Mouse (Mus musculus) hindbrain, embryonic 15.5 days (tissue): Measurements from ENCODE around the gene Igf2bp2. TPM values are rescaled to one million over a fixed set of nuclear protein-coding genes. Genes with fewer than 3 reads are reported as not detected.

Source experiments
- ATAC-seq: fragments of 200-750 bp; cut with Nextera tagmentation; 2 replicates; pipeline ENCODE4 v1.8.0; 2017; ENCODE audit warnings: low read depth, moderate number of reproducible peaks, moderate TSS enrichment; ENCODE audit not compliant: low FRiP score
- H3K27ac ChIP-seq: fragments of 300-500 bp; sonication (generic); replicated peaks from 2 replicates; pipeline ENCODE4 v1.5.1; 2015; ENCODE audit warnings: mild to moderate bottlenecking, inconsistent platforms
- H3K27me3 ChIP-seq: fragments of 300-500 bp; sonication (generic); 2 replicates; pipeline ENCODE4 v1.6.1; 2015; ENCODE audit warnings: control low read depth, inconsistent platforms
- H3K36me3 ChIP-seq: fragments of 300-500 bp; sonication (generic); 2 replicates; pipeline ENCODE4 v1.6.1; 2015; ENCODE audit warnings: control low read depth, inconsistent platforms
- H3K4me1 ChIP-seq: fragments of 300-500 bp; sonication (generic); replicated peaks from 2 replicates; pipeline ENCODE4 v1.6.1; 2015; ENCODE audit warnings: control low read depth, inconsistent platforms
- H3K4me2 ChIP-seq: fragments of 300-500 bp; sonication (generic); 2 replicates; pipeline ENCODE4 v1.6.1; 2015; ENCODE audit warnings: moderate library complexity, mild to moderate bottlenecking, inconsistent platforms
- H3K4me3 ChIP-seq: fragments of 300-500 bp; sonication (generic); 2 replicates; pipeline ENCODE4 v1.5.1; 2015; ENCODE audit warnings: mild to moderate bottlenecking, inconsistent platforms
- H3K9ac ChIP-seq: fragments of 300-500 bp; sonication (generic); 2 replicates; pipeline ENCODE4 v1.6.1; 2015; ENCODE audit warnings: inconsistent platforms
- H3K9me3 ChIP-seq: fragments of 300-500 bp; sonication (generic); 2 replicates; pipeline ENCODE4 v1.6.1; 2016; ENCODE audit warnings: control low read depth, inconsistent platforms
- WGBS: fragments of 180-500 bp; shearing (Covaris S2); methylation state at CpG from one replicate; pipeline ENCODE4 v1.1.7; 2015; 5-methylcytosine and 5-hydroxymethylcytosine counted together
- polyA plus RNA-seq: library from polyadenylated mRNA; unstranded; fragments of >200 nt; fragmentation: Nextera tagmentation; extraction: Ambion mirVana; gene quantifications from 2 replicates; pipeline ENCODE4 v1.2.1, GENCODE M21; 2015

Igf2bp2 gene
- polyA plus RNA-seq, result 18.6 and 20.3 TPM in 2 replicates

DNA sequence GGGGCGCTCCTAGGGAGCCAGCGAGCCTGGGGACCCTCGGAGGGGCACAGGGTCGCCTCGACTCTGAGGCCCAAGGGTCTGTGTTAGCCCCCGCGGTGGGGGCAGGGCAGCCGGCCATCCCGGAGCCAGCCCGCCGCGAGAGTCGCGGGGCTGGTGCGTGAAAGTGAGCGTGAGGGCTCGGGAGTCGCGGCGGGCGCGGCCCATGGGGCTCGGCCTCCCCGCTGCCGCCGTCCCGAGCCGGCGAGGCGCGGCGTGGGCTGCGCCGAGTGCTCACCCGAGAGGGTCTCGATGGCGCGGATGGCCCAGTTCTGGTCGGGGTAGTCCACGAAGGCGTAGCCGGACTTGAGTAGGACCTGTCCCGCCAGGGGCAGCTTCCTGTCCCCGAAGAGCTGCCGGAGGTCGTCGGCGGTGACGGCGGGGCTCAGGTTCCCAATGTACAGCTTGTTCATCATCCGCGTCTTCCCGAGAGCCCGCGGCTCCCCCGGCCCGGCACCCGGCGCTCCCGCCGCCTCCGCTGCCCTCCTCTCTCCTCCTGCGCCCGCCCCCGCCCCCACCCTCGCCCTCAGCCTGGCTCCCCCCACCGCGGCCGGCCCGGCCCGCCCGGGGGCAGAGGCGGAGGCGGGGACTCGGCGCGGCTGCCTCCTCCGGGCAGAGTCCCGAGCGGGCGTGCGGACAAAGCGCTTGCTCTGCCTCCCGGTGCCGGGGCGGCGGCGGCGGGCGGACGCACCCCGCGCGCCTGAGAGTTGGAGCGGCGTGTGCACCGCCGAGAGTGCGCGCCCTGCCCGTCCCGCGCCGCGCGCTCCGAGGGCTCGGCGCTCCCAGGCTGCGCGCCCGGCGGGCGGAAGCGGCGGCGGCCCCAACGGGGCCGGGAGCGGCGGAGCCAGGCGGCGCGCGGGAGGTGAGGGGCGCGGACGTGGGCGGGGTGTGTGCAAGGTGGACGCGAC lies at the start of gene Igf2bp2:
Gene Igf2bp2 (minus strand): TSS at position 788 of the 944 bp plus-strand sequence.
- Histone ChIP-seq H3K9ac (peak within 1 kb of the TSS; percentile 82), H3K27ac (peak within 1 kb of the TSS; percentile 78), H3K4me1 (peaks cover 26% of the 10 kb centered on the region), H3K4me3 (peak within 1 kb of the TSS; percentile 100), H3K9me3 (no peaks in the 10 kb centered on the region), H3K4me2 (peak within 1 kb of the TSS; percentile 93), H3K36me3 (no peaks in the 10 kb centered on the region), H3K27me3 (no peaks in the 10 kb centered on the region)
- ATAC-seq, result peak; percentile 78
- WGBS, result under 1% methylated on average over 96 of the region's 131 CpGs

DNA sequence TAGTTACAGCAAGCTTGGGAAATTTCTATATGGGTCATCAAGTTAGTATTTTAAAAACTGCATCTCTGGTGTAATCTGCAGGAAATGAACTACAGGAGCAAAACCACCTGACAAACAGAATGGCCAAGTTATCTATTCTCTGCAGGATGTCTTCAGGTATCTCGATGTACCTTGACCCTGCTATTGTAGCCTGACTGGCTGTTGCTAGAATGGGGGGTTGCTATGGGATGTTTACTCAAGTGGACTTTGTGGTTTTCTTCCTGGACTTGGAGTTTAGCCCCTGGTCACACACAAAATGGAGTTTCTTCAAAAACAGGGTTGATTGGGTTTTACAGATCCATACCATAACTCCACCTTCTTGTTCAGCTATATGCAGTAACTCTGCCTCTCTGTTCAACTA lies 40.4 kb upstream of the Igf2bp2 start:
- no peak for ATAC-seq
- WGBS, result 96% methylated on average over 1 of the region's 1 CpGs
- Histone ChIP-seq H3K36me3 (no peaks in the 10 kb centered on the region), H3K4me2 (no peak overlapping the region), H3K4me3 (no peak overlapping the region), H3K9ac (no peak overlapping the region), H3K27ac (no peak overlapping the region), H3K4me1 (no peaks in the 10 kb centered on the region), H3K9me3 (no peaks in the 10 kb centered on the region), H3K27me3 (no peaks in the 10 kb centered on the region)

DNA sequence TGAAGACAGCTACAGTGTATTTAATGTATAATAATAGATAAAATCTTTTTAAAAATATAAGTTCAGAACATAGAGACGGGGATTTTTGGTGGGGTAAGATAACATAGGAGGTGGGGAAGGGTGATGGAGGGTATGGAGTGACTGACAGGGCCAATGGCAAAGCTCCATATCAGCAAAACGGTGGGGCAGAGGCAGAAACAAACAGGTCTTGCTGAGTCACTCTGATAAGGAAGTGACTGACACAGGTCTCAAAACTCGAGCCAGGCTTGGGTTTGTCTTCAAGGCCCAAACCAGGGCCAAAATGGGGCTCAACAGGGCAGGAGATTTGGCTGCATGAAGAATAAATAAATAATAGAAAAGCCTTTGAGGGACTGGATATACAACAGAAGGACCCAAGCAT lies 38.8 kb upstream of the Igf2bp2 start:
- no peak overlapping the region for H3K4me2 ChIP-seq
- no peak overlapping the region for H3K9ac ChIP-seq
- H3K27me3 ChIP-seq, result no peaks in the 10 kb centered on the region
- no peaks in the 10 kb centered on the region for H3K9me3 ChIP-seq
- H3K4me1 ChIP-seq, result no peaks in the 10 kb centered on the region
- WGBS, result 80% methylated on average over 3 of the region's 3 CpGs
- no peak overlapping the region for H3K4me3 ChIP-seq
- no peak overlapping the region for H3K27ac ChIP-seq
- ATAC-seq, result no peak
- no peaks in the 10 kb centered on the region for H3K36me3 ChIP-seq

DNA sequence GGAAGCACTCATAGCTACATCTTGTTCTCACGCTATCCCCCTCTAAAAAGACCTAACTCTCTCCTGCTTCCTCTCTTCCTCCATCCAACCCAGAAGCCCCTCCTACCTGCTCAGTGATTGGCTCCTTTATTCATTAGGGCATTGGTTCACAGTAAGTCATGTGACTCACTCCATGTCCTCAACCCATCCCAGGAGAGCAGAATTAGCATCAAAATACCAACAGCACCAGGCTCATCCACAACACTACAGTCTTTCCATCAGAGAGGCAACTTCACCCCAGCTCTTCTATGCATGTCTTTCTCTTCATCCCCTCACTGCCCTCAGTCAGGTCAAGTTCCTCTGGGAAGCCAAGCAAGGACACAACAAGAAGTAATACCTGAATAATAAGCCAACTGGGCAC lies 37.4 kb upstream of the Igf2bp2 start:
- Histone ChIP-seq H3K27me3 (no peaks in the 10 kb centered on the region), H3K4me3 (no peak overlapping the region), H3K4me1 (no peaks in the 10 kb centered on the region), H3K4me2 (no peak overlapping the region), H3K9ac (no peak overlapping the region), H3K36me3 (no peaks in the 10 kb centered on the region), H3K9me3 (no peaks in the 10 kb centered on the region), H3K27ac (no peak overlapping the region)
- ATAC-seq, result no peak
- WGBS, result 55% methylated on average over 1 of the region's 1 CpGs

DNA sequence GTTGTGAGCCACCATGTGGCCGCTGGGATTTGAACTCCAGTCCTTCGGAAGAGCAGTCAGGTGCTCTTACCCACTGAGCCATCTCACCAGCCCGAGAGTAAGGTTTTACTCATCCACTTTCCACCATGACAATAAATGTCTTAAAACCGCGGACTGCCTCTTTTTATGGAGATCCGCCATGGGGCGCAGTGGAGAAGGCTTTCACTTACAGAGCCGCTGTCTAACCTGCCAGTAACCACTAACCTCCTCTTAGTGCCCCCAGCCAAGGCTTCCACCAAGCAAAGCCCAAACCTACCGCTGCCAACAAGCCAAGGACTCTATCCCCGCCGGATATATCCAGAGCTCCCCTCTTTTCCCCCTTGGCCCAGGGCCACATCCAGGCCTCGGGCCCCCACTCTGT lies 24.3 kb upstream of the Igf2bp2 start:
- Histone ChIP-seq H3K9ac (no peak overlapping the region), H3K4me2 (no peak overlapping the region), H3K27ac (no peak overlapping the region), H3K4me1 (no peaks in the 10 kb centered on the region), H3K4me3 (no peak overlapping the region), H3K9me3 (no peaks in the 10 kb centered on the region), H3K36me3 (no peaks in the 10 kb centered on the region), H3K27me3 (no peaks in the 10 kb centered on the region)
- ATAC-seq, result no peak
- WGBS, result 80% methylated on average over 12 of the region's 12 CpGs

DNA sequence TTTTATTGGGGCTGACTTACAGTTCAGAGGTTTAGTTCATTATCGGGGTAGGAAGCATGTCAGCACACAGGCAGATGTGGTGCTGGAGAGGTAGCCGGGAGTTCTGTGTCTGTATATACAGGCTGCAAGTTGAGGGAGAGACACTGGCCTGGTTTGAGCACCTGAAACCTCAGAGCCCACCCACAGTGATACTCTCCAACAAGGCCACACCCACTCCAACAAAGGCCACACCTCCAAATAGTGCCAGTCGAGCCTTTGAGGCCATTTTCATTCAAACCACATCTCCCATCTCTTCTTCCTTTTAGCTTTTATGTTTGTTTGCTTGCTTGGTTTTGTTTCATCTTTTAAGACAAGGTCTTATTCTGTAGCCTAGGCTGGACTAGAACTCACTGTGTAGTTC lies 22.3 kb upstream of the Igf2bp2 start:
- WGBS, result 85% methylated on average over 3 of the region's 3 CpGs
- Histone ChIP-seq H3K27me3 (no peaks in the 10 kb centered on the region), H3K36me3 (no peaks in the 10 kb centered on the region), H3K9me3 (no peaks in the 10 kb centered on the region), H3K4me1 (no peaks in the 10 kb centered on the region), H3K9ac (no peak overlapping the region), H3K4me2 (no peak overlapping the region), H3K27ac (no peak overlapping the region), H3K4me3 (no peak overlapping the region)
- ATAC-seq, result no peak

DNA sequence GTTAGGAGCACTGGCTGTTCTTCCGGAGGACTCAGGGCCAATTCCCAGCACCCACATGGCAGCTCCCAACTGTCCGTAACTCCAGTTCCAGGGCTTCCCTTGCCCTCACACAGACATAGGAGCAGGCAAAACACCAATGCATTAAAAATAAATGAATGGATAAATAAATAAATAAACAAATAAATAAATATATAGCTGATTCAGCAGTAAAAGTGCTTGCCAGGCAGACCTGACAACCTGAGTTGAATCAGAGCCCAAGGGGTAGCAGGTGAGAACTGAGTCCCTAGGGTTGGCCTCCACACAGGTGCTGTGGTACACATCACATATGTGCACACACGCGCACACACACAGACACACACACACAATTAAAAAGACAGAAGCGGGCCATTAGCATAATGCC lies 21.0 kb upstream of the Igf2bp2 start:
- H3K4me2 ChIP-seq, result no peak overlapping the region
- no peak overlapping the region for H3K9ac ChIP-seq
- no peak overlapping the region for H3K4me3 ChIP-seq
- ATAC-seq, result no peak
- no peaks in the 10 kb centered on the region for H3K4me1 ChIP-seq
- H3K27me3 ChIP-seq, result no peaks in the 10 kb centered on the region
- no peaks in the 10 kb centered on the region for H3K9me3 ChIP-seq
- H3K27ac ChIP-seq, result no peak overlapping the region
- H3K36me3 ChIP-seq, result no peaks in the 10 kb centered on the region
- WGBS, result 97% methylated on average over 5 of the region's 5 CpGs

DNA sequence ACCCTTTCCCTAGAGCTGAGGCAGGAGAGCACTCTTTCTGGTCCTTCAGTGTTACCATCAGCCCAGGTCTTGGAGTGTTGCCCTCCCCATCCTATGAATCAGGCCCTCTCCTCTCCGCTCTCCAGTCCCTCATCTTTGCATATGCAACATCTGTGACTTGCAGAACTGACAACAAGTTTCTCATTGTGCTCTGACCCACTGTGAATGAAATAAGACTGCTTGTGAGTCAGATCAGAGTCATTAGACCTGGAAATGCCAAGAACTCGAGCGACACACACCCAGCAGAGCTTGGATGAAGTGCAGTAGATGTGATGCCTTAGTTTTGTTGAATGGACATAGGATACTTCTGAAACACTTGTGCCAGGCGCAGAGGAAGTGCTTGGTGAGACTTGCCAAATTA lies 19.2 kb upstream of the Igf2bp2 start:
- Histone ChIP-seq H3K9ac (no peak overlapping the region), H3K36me3 (no peaks in the 10 kb centered on the region), H3K4me2 (no peak overlapping the region), H3K27ac (no peak overlapping the region), H3K4me3 (no peak overlapping the region), H3K4me1 (no peaks in the 10 kb centered on the region), H3K27me3 (no peaks in the 10 kb centered on the region), H3K9me3 (no peaks in the 10 kb centered on the region)
- 82% methylated on average over 4 of the region's 4 CpGs for WGBS
- ATAC-seq, result no peak

DNA sequence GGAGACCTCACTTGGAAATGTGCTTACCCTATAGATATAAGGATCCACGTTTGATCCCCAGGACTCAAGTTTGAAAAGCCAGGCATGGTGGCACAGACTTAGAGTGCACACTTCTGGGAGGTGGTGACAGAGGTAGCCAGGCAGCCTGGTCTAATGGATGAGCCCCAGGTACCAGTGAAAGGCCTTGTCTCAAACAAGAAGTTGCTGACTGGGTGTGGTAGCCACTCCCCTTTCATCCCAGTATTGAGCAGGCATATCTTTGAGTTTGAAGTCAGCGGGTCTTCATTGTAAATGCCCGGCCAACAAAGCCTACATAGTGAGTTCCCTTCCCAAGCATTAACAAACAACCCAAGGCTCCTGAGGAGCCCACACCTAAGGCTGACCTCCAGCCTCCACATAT lies 15.7 kb upstream of the Igf2bp2 start:
- no peak for ATAC-seq
- Histone ChIP-seq H3K4me1 (no peaks in the 10 kb centered on the region), H3K27ac (no peak overlapping the region), H3K27me3 (no peaks in the 10 kb centered on the region), H3K4me3 (no peak overlapping the region), H3K9ac (no peak overlapping the region), H3K36me3 (no peaks in the 10 kb centered on the region), H3K4me2 (no peak overlapping the region), H3K9me3 (no peaks in the 10 kb centered on the region)
- 85% methylated on average over 3 of the region's 3 CpGs for WGBS

DNA sequence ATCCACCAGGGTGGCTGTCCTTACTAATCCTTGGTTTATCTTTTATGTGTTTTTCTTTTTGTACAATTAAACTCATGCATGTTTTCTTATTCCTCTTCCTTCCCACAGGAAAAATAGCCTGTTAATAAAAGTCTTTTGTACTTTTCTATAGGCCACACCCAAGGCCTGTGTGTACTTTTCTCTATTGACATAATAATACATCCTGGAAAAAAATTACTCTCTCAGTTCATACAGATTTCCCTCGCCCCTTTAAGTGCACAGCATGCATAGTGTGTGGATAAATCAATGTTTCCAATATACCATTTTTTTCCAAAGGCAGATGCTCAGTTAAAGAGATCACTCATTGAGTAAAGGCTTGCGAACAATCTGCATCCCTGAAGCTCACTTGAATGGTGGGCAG lies 14.9 kb upstream of the Igf2bp2 start:
- no peaks in the 10 kb centered on the region for H3K36me3 ChIP-seq
- H3K27ac ChIP-seq, result no peak overlapping the region
- 80% methylated on average over 2 of the region's 2 CpGs for WGBS
- ATAC-seq, result no peak
- no peaks in the 10 kb centered on the region for H3K4me1 ChIP-seq
- H3K4me3 ChIP-seq, result no peak overlapping the region
- no peaks in the 10 kb centered on the region for H3K27me3 ChIP-seq
- no peak overlapping the region for H3K9ac ChIP-seq
- H3K9me3 ChIP-seq, result no peaks in the 10 kb centered on the region
- H3K4me2 ChIP-seq, result no peak overlapping the region

DNA sequence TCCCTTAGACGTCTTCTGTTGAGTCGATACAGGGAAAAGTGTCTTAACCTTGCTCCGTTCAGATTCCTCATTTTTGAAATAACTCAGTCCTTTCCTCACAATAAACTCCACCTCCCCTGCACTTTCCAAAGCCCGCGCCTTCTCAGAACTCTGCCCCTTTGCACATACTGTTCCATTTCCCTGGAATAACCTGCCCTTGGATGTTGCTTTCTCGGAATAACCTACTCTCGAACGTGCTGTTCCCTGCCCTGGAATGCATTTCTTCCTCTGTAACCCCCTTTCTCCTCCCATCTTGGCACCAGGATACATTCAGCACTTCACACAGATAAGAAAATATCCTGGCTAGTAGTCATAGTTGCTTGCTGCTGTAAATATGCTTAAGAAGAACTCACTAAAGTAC lies 5.6 kb upstream of the Igf2bp2 start:
- H3K4me1 ChIP-seq, result peaks cover 5% of the 10 kb centered on the region
- no peaks in the 10 kb centered on the region for H3K27me3 ChIP-seq
- no peak overlapping the region for H3K27ac ChIP-seq
- no peak for ATAC-seq
- H3K4me3 ChIP-seq, result no peak overlapping the region
- no peaks in the 10 kb centered on the region for H3K9me3 ChIP-seq
- no peak overlapping the region for H3K4me2 ChIP-seq
- WGBS, result 94% methylated on average over 8 of the region's 8 CpGs
- H3K9ac ChIP-seq, result no peak overlapping the region
- H3K36me3 ChIP-seq, result no peaks in the 10 kb centered on the region

DNA sequence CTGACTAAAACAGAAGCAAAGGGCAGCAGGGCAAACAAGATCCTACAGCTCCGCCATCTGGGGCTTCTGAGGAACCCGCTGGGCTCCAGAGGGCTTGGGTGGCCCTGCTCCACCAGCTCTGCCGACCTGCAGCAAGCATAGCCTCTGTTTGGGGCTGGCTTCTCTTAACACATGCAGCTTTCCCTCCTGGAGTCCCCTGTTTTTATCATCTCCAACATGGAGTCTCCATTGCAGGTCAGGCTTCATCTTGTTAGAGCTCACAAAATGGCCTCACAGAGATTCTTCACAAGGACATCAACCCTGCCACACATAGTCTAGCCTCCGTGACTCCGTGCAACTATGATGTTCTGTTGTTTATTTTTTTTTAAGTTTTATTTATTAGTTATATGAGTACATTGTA lies 2.5 kb upstream of the Igf2bp2 start:
- 82% methylated on average over 5 of the region's 5 CpGs for WGBS
- H3K4me2 ChIP-seq, result no peak overlapping the region
- H3K9ac ChIP-seq, result no peak overlapping the region
- no peaks in the 10 kb centered on the region for H3K9me3 ChIP-seq
- peaks cover 15% of the 10 kb centered on the region for H3K4me1 ChIP-seq
- no peaks in the 10 kb centered on the region for H3K27me3 ChIP-seq
- no peaks in the 10 kb centered on the region for H3K36me3 ChIP-seq
- H3K27ac ChIP-seq, result no peak overlapping the region
- ATAC-seq, result no peak
- no peak overlapping the region for H3K4me3 ChIP-seq

DNA sequence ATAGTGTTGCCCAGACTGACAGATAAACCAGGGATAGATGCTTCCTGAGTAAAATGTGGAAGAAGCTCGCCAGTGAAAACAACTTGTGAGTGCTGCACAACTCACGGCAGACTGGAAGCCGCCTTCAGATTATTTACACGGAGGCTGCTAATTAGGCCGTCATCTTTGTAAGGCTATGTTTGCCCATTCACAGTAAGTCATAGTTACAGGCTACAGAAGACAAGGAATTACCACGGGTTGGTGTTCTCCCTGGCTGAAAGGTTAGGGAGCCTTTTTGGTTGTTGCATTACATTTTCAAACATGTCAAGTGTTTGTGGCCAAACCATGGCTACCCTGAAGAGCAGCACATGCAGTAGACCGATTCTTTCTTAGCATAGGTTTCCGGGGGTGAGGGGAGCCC lies 1.3 kb upstream of the Igf2bp2 start:
- H3K4me3 ChIP-seq, result no peak overlapping the region
- no peak for ATAC-seq
- no peaks in the 10 kb centered on the region for H3K36me3 ChIP-seq
- WGBS, result 52% methylated on average over 8 of the region's 8 CpGs
- no peaks in the 10 kb centered on the region for H3K9me3 ChIP-seq
- H3K27me3 ChIP-seq, result no peaks in the 10 kb centered on the region
- no peak overlapping the region for H3K9ac ChIP-seq
- H3K4me1 ChIP-seq, result peaks cover 23% of the 10 kb centered on the region
- H3K4me2 ChIP-seq, result no peak overlapping the region; the same call in 1 of the 2 replicates
- H3K27ac ChIP-seq, result no peak overlapping the region
